Mouse (Mus musculus) monocyte, adult 5-6 weeks (primary cell): ENCODE measurements around the gene Tmem115. TPM values are rescaled to one million over a fixed set of nuclear protein-coding genes. Genes with fewer than 3 reads are reported as not detected.

Source experiments
- ATAC-seq: fragments of 153-309, 156-312 bp; replicated peaks from 2 replicates; pipeline ENCODE4 v1.8.0; 2017; ENCODE audit warnings: mild to moderate bottlenecking; ENCODE audit not compliant: low TSS enrichment, insufficient number of reproducible peaks, severe bottlenecking, poor library complexity, low FRiP score
- total RNA-seq: library from RNA; stranded (forward); fragments of 200-1000, 200-491, 200-594 nt; gene quantifications from 3 replicates; pipeline ENCODE4 v1.2.3, GENCODE M21; 2017

Tmem115 gene
- total RNA-seq, 1 experiment from 2014 or later = 21.7 TPM

GRCm38 (mm10) chr9:107581584-107581983 is 47.8 kb downstream of the Tmem115 start:
- no peak for ATAC-seq

GRCm38 (mm10) chr9:107582509-107583062 is 48.8 kb downstream of the Tmem115 start:
- no peak for ATAC-seq

DNA sequence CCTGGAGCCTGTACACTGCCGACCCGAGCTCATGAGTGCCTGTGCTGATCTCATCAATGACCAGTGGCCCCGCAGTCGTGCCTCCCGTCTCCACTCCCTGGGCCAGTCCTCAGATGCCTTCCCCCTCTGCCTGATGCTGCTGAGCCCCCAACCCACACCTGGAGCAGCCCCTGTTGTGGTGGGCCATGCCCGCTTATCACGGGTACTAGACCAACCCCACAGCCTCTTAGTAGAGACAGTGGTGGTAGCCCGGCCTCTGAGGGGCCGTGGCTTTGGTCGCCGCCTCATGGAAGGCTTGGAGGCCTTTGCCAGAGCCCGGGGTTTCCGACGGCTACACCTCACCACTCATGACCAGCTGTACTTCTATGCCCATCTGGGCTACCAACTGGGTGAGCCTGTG is 49.4 kb downstream of the Tmem115 start:
- ATAC-seq = no peak

- ATAC-seq = no peak
Measured at GRCm38 (mm10) chr9:107586504-107586903, 52.8 kb downstream of the Tmem115 start.

- ATAC-seq = peak; percentile 97
Measured at GRCm38 (mm10) chr9:107586974-107587832, 53.5 kb downstream of the Tmem115 start, which contains the start of gene Ifrd2. TSS of gene Ifrd2 (plus strand) at chr9:107587642.

DNA sequence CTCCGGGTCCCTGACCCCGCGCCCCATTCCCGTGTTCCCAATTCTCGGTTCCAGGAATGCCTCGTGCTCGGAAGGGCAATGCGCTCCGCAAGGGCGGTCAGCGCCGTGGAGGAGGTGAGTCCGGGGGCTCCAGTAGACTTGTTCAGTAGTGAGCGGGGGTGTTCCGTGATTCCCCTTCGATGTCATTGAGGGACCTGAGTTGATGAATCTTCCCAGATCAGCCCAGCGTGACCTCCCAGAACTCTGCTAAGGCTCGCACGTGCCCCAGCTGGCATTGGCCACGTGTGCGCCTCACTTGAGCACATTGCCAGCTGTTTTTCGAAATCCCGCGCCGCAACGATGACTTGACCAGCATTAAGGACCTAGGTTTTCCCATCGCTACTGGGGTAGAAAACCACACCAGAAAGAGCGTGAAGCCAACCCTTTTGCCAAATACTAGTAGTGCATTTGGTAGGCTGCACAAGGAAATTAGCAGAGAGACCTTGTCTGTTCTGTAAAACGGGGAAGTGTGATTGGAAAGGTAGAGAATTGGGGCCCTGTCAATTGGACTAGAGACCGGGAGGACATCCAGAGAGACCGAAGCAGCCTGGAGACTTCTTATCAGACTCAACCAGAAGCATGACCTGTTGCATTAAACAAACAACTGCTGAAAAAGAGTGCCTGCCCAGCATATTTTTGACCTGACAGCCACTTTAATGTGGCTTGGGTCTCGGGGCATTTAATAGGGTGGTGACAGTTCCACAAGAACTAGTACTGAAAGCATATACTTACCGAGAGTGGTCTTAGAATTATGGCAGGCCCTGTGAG is 54.3 kb downstream of the Tmem115 start:
- no peak; the same call in 1 of the 2 replicates for ATAC-seq

Other genes starting within 250 kb of the Tmem115 start
- 69.0 to 81.2 TPM (median 74.8 TPM) in 3 replicates for gene Mapkapk3, start 244.1 kb upstream of the Tmem115 start, total RNA-seq
- gene Cish, start 237.9 kb upstream of the Tmem115 start, total RNA-seq = 2.0 to 4.4 TPM (median 3.0 TPM) in 3 replicates
- gene Hemk1, start 195.6 kb upstream of the Tmem115 start, total RNA-seq = 4.7 to 6.5 TPM (median 5.1 TPM) in 3 replicates
- gene 6430571L13Rik, start 193.3 kb upstream of the Tmem115 start, total RNA-seq = not detected in 3 replicates
- not detected in 3 replicates for gene Cacna2d2, start 134.3 kb upstream of the Tmem115 start, total RNA-seq
- gene Cyb561d2, start 8.2 kb downstream of the Tmem115 start, total RNA-seq = 8.0 to 27.2 TPM (median 14.4 TPM) in 3 replicates
- gene Nprl2, start 8.3 kb downstream of the Tmem115 start, total RNA-seq = 17.4 to 20.5 TPM (median 18.7 TPM) in 3 replicates
- 3.2 to 4.0 TPM in 2 of 3 replicates, not detected in the other for gene Zmynd10, start 13.4 kb downstream of the Tmem115 start, total RNA-seq
- gene Rassf1, start 17.6 kb downstream of the Tmem115 start, total RNA-seq = 67.8 to 117 TPM (median 83.9 TPM) in 3 replicates
- gene Tusc2, start 29.3 kb downstream of the Tmem115 start, total RNA-seq = 16.0 to 23.9 TPM (median 21.4 TPM) in 3 replicates
- 1.1 to 2.5 TPM (median 2.3 TPM) in 3 replicates for gene Hyal2, start 34.0 kb downstream of the Tmem115 start, total RNA-seq
- gene Hyal1, start 43.0 kb downstream of the Tmem115 start, total RNA-seq = 0.86 to 2.0 TPM in 2 of 3 replicates, not detected in the other
- gene Naa80, start 44.9 kb downstream of the Tmem115 start, total RNA-seq = 3.6 to 5.4 TPM (median 5.4 TPM) in 3 replicates
- gene Hyal3, start 46.9 kb downstream of the Tmem115 start, total RNA-seq = 1.4 TPM in 1 of 3 replicates, not detected in the others
- 5.5 to 11.1 TPM (median 8.8 TPM) in 3 replicates for gene Ifrd2, start 53.7 kb downstream of the Tmem115 start, total RNA-seq
- 0.10 TPM in 1 of 3 replicates, not detected in the others for gene Sema3b, start 75.3 kb downstream of the Tmem115 start, total RNA-seq
- gene Gnai2, start 101.4 kb downstream of the Tmem115 start, total RNA-seq = 646 to 794 TPM (median 705 TPM) in 3 replicates
- not detected in 3 replicates for gene Slc38a3, start 135.6 kb downstream of the Tmem115 start, total RNA-seq
- 1.8 TPM in 1 of 3 replicates, not detected in the others for gene Gnat1, start 145.8 kb downstream of the Tmem115 start, total RNA-seq
- gene Sema3f, start 176.5 kb downstream of the Tmem115 start, total RNA-seq = not detected in 3 replicates
- 339 to 489 TPM (median 412 TPM) in 3 replicates for gene Rbm5, start 237.1 kb downstream of the Tmem115 start, total RNA-seq